Mouse (Mus musculus) liver, adult (tissue): ENCODE data around the gene Top2a.
A peak's percentile ranks its signal among the peaks of the same experiment; 100 is the strongest.

Experiments used
- GATA4 ChIP-seq: IDR thresholded peaks from 2 replicates; pipeline ENCODE4 v1.6.1; 2014; ENCODE audit warnings: mild to moderate bottlenecking, low read length; ENCODE audit not compliant: insufficient replicate concordance

The Top2a gene

DNA sequence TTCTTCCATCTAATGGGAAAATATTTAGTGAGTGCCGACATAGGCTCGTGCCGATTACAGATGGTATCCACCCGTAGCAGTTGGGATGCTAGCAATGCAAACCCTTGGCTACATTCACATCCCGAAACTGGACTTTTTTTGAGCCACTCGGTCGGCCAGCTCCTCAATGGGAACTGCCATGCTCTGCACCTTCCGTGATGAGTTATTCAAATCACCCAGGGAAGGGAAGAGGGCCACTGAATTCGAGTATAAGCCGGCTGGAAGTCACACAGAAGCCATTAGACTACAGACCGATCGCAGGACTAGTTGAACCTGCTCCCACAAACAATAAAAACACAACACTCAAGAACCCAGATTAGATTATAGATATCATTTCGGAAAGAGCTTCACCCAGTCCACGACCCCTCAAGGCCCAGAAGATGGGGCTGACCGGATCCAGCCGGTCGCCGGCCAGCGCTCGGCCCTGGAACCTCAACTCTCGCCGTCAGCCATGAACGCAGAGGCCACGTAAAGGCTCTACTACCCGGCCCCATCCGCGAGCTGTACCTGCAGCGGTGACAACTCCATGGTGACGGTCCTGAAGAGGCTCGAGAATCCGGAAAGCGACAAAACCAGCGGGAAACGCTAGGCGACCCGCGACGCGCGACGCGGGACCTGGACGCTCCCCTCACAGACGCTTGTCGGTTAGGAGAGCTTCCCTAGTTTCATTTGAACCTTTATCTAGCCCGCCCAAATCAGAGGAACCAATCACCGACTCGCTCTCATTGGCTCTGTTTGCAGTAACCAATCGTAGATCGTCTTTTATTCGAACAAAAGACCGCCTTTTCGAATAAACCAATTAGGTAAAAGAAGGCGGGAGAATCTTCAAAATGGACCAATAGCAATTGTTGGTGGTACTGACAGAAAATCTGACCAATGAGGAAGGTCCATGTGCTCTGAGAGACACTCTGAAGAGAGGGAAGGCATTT, at the start of gene Top2a:
Gene Top2a (minus strand): TSS at position 690 of the 968 bp plus-strand sequence.
- peak; percentile 80; the same call in 1 of the 2 replicates for TF ChIP-seq GATA4

DNA sequence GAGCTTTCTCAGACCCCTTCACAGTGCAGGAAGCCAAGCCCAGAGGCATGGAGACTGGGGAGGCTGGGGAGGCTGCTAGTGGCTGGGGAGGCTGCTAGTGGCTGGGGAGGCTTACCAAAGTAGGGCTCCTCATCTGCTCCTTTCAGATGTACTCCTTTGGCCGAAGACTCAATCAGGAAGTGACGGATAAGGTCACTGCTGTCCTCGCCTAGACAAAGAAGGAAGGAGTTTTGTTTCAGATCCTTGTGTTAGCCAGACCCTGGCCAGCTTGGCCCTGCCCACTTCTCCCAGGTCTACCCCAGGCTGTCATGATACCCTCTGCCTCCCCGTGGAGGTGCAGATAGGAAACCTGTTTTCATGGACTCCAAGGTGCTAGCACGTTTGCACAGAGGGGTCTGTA, 49.8 kb upstream of the Top2a start:
- TF ChIP-seq GATA4, result no peak

DNA sequence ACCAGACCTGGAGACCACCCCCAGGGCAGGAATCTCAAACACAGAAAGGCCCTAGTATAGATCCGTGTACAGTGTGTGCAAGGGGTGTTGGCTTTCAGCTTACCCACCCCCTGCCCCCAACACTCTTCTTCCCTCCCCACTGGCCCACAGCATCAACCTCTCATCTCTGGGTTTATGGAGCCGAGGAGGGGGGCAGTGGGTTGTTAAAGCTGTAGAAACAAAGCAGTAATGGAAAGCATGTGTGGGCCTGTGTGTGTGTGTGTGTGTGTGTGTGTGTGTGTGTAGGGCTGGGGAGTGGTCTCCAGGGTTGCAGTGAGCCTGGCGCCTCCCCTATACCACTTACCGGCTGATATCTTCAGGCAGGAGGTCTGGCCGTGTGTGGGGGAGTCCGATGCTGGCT, 47.9 kb upstream of the Top2a start:
- no peak for TF ChIP-seq GATA4

DNA sequence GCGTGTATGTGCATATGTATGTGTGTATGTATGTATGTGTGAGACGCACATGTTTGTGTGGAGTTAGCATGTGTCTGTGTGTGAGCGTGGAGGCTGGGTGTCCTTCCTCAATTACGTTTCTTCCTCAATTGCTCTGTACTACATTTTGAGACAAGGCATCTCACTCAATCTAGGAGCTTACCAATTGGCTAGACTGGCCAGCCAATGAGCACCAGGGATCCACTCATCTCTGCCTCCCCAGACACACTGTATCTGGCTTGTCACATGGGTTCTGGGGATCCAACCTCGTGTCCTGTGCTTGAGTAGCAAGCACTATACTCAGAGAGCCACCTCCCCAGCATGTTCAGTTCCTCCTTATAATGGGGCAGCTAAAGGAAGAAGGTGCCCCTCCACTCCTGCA, 44.5 kb upstream of the Top2a start:
- no peak for TF ChIP-seq GATA4

DNA sequence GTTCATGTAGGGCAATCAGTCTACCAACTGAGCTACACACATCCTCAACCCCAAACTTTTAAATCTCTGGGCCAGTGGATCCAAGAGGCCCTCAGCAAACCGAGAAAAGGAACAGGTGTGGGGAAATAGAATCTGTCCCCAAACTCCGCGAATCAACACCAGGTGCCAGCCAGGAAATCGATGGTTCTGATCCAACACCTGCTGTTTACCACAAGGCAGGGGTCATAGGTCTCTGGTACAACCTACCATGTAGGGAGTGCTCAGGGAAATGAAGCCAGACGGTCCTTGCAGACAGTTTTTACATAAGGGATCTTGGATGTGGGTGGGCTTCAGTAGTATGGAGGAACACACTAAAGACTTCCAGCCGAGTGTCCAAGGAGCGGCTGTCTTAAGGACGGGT, 43.6 kb upstream of the Top2a start:
- no peak for TF ChIP-seq GATA4

DNA sequence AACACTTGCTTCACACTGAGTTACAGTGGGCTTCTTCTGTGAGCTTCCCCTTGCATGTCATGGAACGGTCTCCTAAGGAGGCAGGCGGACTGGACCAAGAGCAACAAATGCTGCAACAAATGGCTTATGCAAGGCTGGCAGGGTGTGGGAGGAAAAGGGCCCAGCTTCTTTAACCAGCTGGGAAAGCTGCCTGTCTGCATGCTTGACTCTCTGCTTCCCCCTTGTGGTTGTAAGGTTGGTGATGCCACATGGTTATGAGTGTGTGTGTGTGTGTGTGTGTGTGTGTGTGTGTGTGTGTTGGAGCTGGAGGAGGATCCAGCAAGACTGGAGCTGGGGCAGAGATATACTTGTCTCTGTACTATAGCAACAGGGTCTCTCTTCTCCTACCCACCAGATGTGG, 42.0 kb upstream of the Top2a start:
- no peak for TF ChIP-seq GATA4

DNA sequence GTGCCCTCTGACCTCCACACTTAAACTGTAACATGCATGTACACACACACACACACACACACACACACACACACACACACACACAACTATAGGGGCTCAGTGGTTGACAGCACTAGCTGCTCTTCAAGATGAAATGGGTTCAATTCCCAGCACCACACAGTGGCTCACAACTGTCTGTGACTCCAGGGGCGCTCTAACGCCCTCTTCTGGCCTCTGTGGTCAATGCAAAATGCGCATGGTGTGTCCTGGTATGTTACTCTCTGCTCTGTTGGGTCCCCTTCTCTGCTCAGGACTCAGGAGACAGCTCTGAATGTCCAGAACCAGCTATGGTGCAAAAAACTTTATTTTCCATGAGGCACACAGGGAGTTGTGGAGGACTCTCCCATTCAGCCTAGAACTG, 41.4 kb upstream of the Top2a start:
- no peak for TF ChIP-seq GATA4

DNA sequence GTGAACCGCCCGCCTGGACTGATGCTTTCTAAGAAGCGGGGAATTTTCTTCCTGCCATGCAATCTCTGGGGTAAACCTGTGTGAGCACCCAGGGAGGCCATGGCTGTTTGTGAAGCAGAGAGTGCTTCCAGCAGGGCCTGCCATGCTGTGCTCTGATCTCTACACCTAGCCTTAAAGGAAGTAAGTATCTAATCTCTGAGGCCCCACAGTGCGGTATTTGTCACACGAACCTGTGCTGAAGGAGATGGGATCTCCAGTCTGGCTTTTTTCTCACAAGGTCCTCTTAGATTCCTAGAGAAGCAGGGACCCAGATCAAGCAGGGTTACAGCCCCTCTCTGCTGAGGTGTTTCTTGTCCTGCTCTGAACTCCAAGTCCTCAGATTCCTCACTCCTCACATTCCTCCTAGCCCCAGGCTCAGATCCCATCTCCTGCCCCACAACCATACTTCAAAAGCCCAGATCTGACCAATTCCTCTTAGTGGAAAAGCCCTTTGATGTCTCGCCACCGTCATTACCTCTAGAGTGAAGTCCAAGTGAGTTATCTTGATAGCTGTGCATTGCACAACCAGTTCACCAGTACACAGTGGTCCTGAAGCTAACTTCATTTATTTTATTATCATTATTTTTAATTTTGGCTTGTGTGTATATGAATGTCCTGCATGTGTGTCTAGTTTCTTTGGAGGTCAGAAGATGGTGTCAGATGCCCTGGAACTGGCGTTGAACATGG, 39.6 kb upstream of the Top2a start:
- peak; percentile 95 for TF ChIP-seq GATA4

DNA sequence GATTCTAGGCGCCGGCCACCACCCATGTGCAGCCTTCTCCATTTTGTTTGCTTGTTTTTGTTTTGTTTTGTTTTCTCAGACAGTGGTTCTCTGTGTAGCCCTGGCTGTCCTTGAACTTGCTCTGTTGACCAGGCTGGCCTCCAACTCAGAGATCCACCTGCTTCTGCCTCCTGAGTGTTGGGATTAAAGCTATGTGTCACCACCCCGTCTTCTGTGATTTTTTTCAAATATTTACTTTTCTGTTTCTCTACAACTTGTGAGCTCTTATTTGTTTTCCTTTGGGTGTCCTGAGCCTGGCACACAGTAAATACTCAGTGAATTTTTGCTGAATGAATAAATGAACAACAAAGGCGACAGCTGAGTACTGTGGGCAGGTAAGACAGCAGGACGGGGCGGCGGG, 38.7 kb upstream of the Top2a start:
- no peak for TF ChIP-seq GATA4

DNA sequence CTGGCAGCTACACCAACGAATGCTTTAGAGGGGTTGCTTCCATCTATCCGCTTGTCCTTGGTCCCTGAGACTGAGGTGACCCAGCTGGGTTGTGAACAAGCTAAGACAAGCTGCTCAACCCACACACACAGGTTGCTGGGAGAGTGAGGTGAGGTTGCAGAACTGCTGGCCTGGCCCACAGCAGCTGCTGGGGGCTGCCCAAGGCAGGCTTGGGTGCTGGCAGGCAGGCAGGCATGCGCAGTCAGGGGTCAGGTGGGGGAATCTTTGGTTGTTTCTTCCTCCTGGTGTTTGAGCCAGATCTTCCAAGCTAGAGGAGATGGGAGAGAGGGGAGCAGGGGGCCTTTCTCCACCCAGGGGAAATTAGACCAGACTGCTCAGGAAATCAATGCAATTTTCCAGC, 36.4 kb upstream of the Top2a start:
- TF ChIP-seq GATA4, result no peak

DNA sequence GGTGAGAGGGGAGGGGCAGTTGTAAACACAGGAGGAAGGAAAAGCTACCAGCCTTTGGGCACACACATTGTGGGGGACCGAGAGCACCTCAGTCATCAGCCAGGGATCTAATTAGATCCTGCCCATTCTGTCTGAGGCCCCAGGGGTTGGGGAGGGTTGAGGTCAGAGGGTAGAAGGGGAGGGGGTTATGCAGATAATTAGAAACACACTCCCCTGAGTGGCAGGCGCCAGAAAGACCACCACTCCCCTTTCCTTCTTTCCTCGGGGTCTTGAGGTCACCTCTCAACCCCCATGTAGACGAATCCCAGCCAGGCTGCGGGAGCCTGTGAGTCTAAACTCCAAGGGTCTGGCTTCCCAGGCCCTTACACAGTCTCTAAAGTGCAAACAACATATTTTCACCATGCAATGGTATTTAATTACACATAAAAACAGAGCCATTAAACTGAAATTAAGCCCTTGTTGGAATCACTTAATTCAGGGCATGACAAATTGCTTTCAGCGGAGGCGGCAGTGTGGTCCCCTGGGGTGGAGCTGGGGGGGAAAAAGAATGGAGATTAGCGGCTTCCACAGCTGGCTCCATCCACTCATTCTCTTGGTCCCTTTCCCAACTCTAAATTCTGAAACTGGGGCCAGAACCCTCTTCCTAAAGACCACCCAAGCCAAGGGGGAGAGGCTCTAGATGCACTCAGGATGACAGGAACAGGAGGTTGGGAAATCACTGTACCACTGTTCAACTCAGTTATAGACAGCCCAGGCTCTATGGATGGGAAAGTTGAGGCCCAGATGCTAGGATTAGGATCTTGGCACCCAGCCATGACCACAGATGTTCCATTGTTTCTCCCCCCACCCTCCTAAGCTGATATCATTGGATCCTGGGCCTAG, 31.8 kb upstream of the Top2a start:
- no peak for TF ChIP-seq GATA4

DNA sequence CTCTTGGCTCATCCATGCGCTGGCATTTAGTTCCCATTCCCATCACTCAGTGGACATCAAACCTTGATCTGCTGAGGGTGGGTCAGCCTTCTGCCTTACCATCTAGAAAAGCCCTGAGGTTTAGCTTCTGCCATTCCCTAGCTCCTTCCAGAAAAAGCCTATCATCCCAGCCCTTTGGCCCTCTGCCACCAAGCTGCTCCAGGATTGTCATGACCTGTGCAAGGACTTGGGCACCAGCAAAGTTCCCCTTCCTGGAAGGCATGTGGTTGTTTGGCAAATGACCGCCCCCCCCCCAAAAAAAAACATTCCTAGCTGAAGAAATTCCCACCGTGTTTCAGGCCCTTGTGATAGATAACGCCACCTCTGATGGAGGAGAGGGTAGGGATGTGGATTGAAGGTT, 31.2 kb upstream of the Top2a start:
- no peak for TF ChIP-seq GATA4

DNA sequence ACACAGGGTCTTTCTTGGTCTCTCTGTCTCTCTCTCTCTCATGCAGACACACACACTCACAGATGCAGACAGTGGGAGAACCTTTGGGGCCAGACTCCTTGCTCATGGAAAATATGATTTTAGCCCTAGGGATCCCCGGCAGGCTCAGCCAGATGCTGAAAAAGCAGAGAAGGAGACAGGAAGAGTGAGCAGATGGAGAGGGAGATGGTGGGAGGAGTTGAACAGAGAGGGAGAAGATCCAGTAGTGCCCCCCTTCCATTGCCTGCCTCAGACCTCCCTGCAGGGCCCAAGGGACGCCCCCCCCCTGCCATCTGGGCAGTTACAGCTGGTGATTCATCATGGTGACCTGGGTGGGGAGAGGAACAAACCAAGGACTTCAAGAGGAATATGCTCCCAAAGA, 23.7 kb upstream of the Top2a start:
- TF ChIP-seq GATA4, result no peak

DNA sequence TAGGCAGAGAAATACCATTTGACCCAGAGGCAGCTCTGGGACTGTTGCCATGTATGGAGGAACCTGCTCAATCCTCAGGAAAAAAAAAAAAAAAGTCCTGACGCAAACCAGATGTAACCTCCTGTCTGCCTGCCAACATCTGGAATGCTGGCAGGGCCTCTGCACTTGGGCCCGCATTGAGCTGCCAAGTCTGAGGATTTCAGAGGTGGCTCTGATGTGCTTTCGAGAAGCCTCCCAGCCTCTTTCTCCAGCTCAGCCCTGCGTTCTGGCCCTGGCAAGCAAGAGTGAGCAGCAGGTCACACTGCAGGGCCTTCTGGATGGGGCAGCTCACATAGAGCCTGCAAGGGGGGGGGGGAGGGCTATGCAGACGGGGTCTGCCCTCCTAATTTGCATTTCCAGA, 23.1 kb upstream of the Top2a start:
- TF ChIP-seq GATA4, result no peak
